Mouse (Mus musculus) olfactory bulb, adult 2 months (tissue): Measurements from ENCODE around the gene Slc25a28.

Source experiments
- CTCF ChIP-seq: fragments of 200-500 bp; IDR thresholded peaks from 2 replicates; pipeline ENCODE4 v1.5.1; 2012; ENCODE audit warnings: low read depth, mild to moderate bottlenecking, low read length, moderate library complexity; ENCODE audit not compliant: insufficient read depth
- POLR2A ChIP-seq: fragments of 200-500 bp; IDR thresholded peaks from 2 replicates; pipeline ENCODE4 v1.6.1; 2012; ENCODE audit warnings: mild to moderate bottlenecking, low read depth, low read length, moderate library complexity; ENCODE audit not compliant: insufficient read depth

- no peak for TF ChIP-seq CTCF
- TF ChIP-seq POLR2A = no peak
Measured at GRCm38 (mm10) chr19:43645508-43645907, 29.2 kb downstream of the Slc25a28 start.
